Mouse (Mus musculus) liver, embryonic 13.5 days (tissue): Measurements from ENCODE around the gene A630001G21Rik. TPM values are rescaled to one million over a fixed set of nuclear protein-coding genes. Genes with fewer than 3 reads are reported as not detected.

Experiments used
- ATAC-seq: fragments of 200-750 bp; cut with Nextera tagmentation; 2 replicates; pipeline ENCODE4 v1.8.0; 2017; ENCODE audit warnings: low read depth, mild to moderate bottlenecking, moderate number of reproducible peaks, moderate library complexity
- DNase-seq: peaks from one replicate; pipeline ENCODE4 v3.0.0; 2022
- H3K27ac ChIP-seq: fragments of 300-500 bp; sonication (generic); 2 replicates; pipeline ENCODE4 v1.5.1; 2015; ENCODE audit warnings: moderate library complexity, mild to moderate bottlenecking, inconsistent platforms
- H3K27me3 ChIP-seq: fragments of 300-500 bp; sonication (generic); 2 replicates; pipeline ENCODE4 v1.6.1; 2015; ENCODE audit warnings: mild to moderate bottlenecking, inconsistent platforms
- H3K36me3 ChIP-seq: fragments of 300-500 bp; sonication (generic); 2 replicates; pipeline ENCODE4 v1.6.1; 2015; ENCODE audit warnings: mild to moderate bottlenecking, inconsistent platforms
- H3K4me1 ChIP-seq: fragments of 300-500 bp; sonication (generic); replicated peaks from 2 replicates; pipeline ENCODE4 v1.6.1; 2015; ENCODE audit warnings: inconsistent platforms
- H3K4me2 ChIP-seq: fragments of 300-500 bp; sonication (generic); 2 replicates; pipeline ENCODE4 v1.6.1; 2015; ENCODE audit warnings: inconsistent platforms, mild to moderate bottlenecking, moderate library complexity
- H3K4me3 ChIP-seq: fragments of 300-500 bp; sonication (generic); replicated peaks from 2 replicates; pipeline ENCODE4 v1.5.1; 2015; ENCODE audit warnings: mild to moderate bottlenecking, inconsistent platforms
- H3K9ac ChIP-seq: fragments of 300-500 bp; sonication (generic); 2 replicates; pipeline ENCODE4 v1.6.1; 2015; ENCODE audit warnings: mild to moderate bottlenecking, inconsistent platforms
- H3K9me3 ChIP-seq: fragments of 300-500 bp; sonication (generic); replicated peaks from 2 replicates; pipeline ENCODE4 v1.6.1; 2016; ENCODE audit warnings: inconsistent platforms
- WGBS: fragments of 180-500 bp; shearing (Covaris S2); methylation state at CpG from one replicate; pipeline ENCODE4 v1.1.7; 2015; ENCODE audit not compliant: insufficient replicate concordance; 5-methylcytosine and 5-hydroxymethylcytosine counted together
- polyA plus RNA-seq: library from polyadenylated mRNA; unstranded; fragments of >200 nt; fragmentation: Nextera tagmentation; extraction: Ambion mirVana; gene quantifications from 2 replicates; pipeline ENCODE4 v1.2.1, GENCODE M21; 2015

A630001G21Rik gene
- polyA plus RNA-seq, 1 experiment from 2014 or later, result 2.6 TPM

DNA sequence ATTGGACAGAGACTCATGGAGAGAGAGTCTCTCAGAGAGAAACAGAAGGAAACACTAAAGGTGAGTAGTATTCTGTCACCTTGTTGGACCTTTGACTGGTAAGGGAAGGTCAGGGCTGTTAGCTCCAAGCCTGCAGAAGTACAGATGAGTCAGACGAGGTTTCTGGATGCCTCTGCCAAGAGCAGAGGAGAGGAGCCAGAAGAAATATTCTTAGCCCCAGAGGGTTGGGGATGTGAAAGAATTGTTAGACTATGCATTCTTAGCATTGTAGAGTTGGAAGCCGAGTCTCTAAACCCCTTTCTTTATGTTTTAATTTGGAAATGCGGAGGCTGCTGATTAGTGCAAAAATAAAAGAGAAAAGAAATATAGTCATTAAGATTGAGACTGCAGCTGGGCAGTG lies 6.5 kb downstream of the A630001G21Rik start:
- 48% methylated on average over 3 of the region's 3 CpGs for WGBS
- H3K9ac ChIP-seq, result no peak overlapping the region
- no peaks in the 10 kb centered on the region for H3K4me1 ChIP-seq

GRCm38 (mm10) chr1:85767754-85768153 lies 10.7 kb downstream of the A630001G21Rik start:
- no peak for ATAC-seq
- 0% methylated on average over 1 of the region's 1 CpGs for WGBS
- no peak overlapping the region for H3K27ac ChIP-seq

More for the DNA sequence above, 6.5 kb downstream of the A630001G21Rik start:
- Histone ChIP-seq H3K4me2 (no peak overlapping the region), H3K9me3 (no peaks in the 10 kb centered on the region), H3K4me3 (no peak overlapping the region), H3K36me3 (no peaks in the 10 kb centered on the region), H3K27me3 (no peaks in the 10 kb centered on the region), H3K27ac (no peak overlapping the region)
- ATAC-seq (no peak), DNase-seq (no peak)

DNA sequence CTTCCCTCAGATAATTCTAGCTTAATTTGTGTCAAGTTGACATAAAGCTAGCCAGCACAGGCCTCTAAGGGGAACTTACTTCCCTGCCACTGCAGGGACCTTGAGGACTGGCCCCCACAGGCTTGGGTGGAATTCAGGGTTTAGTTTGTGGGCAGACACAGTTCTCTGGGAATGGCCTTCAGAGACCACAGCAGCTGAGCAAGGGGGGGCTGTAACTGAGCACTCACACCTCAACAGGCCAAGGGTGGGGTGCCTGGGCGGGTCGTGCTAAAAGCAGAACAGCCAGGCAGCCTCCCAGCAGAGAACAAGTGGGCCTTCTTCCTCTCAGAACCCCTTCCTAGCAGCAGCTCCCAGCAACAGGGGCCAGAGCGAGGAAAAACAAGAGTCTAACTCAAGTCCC lies 12.3 kb downstream of the A630001G21Rik start:
- Histone ChIP-seq H3K4me2 (no peak overlapping the region), H3K4me3 (no peak overlapping the region), H3K27me3 (no peaks in the 10 kb centered on the region), H3K9ac (no peak overlapping the region), H3K27ac (no peak overlapping the region), H3K9me3 (no peaks in the 10 kb centered on the region), H3K36me3 (no peaks in the 10 kb centered on the region), H3K4me1 (peaks cover 9% of the 10 kb centered on the region)
- DNase-seq (no peak), ATAC-seq (no peak)
- 35% methylated on average over 3 of the region's 3 CpGs for WGBS

More at GRCm38 (mm10) chr1:85767754-85768153, 10.7 kb downstream of the A630001G21Rik start:
- H3K4me3 ChIP-seq, result no peak overlapping the region
- H3K27me3 ChIP-seq, result no peaks in the 10 kb centered on the region
- H3K4me2 ChIP-seq, result no peak overlapping the region
- DNase-seq, result no peak
- no peak overlapping the region for H3K9ac ChIP-seq
- peaks cover 9% of the 10 kb centered on the region for H3K4me1 ChIP-seq
- H3K36me3 ChIP-seq, result no peaks in the 10 kb centered on the region
- H3K9me3 ChIP-seq, result no peaks in the 10 kb centered on the region

DNA sequence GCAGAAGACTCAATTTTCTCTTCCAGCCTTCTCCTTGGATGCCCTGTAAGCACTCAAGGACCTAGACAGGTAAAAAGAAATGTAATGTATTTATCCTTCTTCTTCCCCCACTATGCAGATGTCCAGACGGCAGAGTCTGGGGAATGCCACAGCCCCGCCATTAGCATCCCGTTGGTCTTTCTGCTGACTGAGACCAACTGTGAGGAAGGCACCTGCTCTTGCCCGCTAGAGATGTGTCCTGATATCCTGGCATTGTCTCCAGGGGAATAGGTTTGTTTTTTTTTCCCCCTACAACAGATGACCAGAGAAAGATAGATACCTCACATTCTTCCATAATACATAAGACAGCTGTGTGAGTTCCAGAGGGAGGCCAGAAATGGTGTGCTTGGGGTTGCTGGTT lies 14.2 kb downstream of the A630001G21Rik start:
- WGBS, result 61% methylated on average over 4 of the region's 4 CpGs
- no peaks in the 10 kb centered on the region for H3K9me3 ChIP-seq
- no peak overlapping the region for H3K27ac ChIP-seq
- no peak for ATAC-seq
- peaks cover 9% of the 10 kb centered on the region for H3K4me1 ChIP-seq
- H3K9ac ChIP-seq, result no peak overlapping the region
- no peak overlapping the region for H3K4me3 ChIP-seq
- DNase-seq, result no peak
- H3K36me3 ChIP-seq, result no peaks in the 10 kb centered on the region
- H3K4me2 ChIP-seq, result no peak overlapping the region
- no peaks in the 10 kb centered on the region for H3K27me3 ChIP-seq

- Histone ChIP-seq H3K9ac (no peak overlapping the region), H3K27ac (no peak overlapping the region), H3K4me1 (peaks cover 13% of the 10 kb centered on the region), H3K36me3 (no peaks in the 10 kb centered on the region), H3K27me3 (0 out of 2 replicates have a peak, but pooled peaks cover 3% of the 10 kb centered on the region), H3K4me2 (no peak overlapping the region), H3K4me3 (no peak overlapping the region), H3K9me3 (no peaks in the 10 kb centered on the region)
- WGBS, result 21% methylated on average over 6 of the region's 6 CpGs
- ATAC-seq, result no peak
- no peak for DNase-seq
Observed at GRCm38 (mm10) chr1:85763386-85763785, 15.1 kb downstream of the A630001G21Rik start.

- Histone ChIP-seq H3K9ac (no peak overlapping the region), H3K27ac (no peak overlapping the region), H3K36me3 (no peaks in the 10 kb centered on the region), H3K9me3 (no peaks in the 10 kb centered on the region), H3K4me2 (no peak overlapping the region), H3K4me1 (peaks cover 15% of the 10 kb centered on the region), H3K27me3 (0 out of 2 replicates have a peak, but pooled peaks cover 4% of the 10 kb centered on the region), H3K4me3 (no peak overlapping the region)
- 61% methylated on average over 4 of the region's 4 CpGs for WGBS
- ATAC-seq, result no peak
- no peak for DNase-seq
Observed at GRCm38 (mm10) chr1:85761665-85762064, 16.8 kb downstream of the A630001G21Rik start.

DNA sequence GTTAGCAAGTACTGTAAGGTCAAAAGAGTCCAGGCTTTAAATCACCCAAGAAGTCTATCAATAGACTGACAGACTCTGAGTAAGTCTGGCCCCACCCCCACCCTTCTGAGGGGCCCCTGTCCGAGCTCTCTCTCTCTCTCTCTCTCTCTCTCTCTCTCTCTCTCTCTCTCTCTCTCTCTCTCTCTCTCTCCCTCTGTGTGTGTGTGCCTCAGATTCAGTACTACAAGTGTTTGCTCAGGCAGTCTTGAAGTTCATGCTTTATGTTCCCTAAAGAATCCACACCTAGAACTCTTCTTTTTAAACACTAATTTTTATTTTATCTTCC lies 19.5 kb downstream of the A630001G21Rik start:
- no peak overlapping the region for H3K4me2 ChIP-seq
- 0 out of 2 replicates have a peak, but pooled peaks cover 4% of the 10 kb centered on the region for H3K27me3 ChIP-seq
- DNase-seq, result no peak
- no peak overlapping the region for H3K27ac ChIP-seq
- 12% methylated on average over 1 of the region's 1 CpGs for WGBS
- no peak overlapping the region for H3K9ac ChIP-seq
- H3K9me3 ChIP-seq, result no peaks in the 10 kb centered on the region
- no peaks in the 10 kb centered on the region for H3K36me3 ChIP-seq
- H3K4me3 ChIP-seq, result no peak overlapping the region
- H3K4me1 ChIP-seq, result peaks cover 11% of the 10 kb centered on the region
- ATAC-seq, result no peak

- Histone ChIP-seq H3K9me3 (no peaks in the 10 kb centered on the region), H3K4me1 (peaks cover 10% of the 10 kb centered on the region), H3K4me2 (0 out of 2 replicates have a peak overlapping the region, but pooled peaks have one; percentile 24), H3K36me3 (no peaks in the 10 kb centered on the region), H3K9ac (no peak overlapping the region), H3K27me3 (0 out of 2 replicates have a peak, but pooled peaks cover 4% of the 10 kb centered on the region), H3K4me3 (no peak overlapping the region), H3K27ac (no peak overlapping the region)
- no peak for DNase-seq
- ATAC-seq, result no peak
- 22% methylated on average over 14 of the region's 14 CpGs for WGBS
Observed at GRCm38 (mm10) chr1:85758231-85758968, 20.0 kb downstream of the A630001G21Rik start.

DNA sequence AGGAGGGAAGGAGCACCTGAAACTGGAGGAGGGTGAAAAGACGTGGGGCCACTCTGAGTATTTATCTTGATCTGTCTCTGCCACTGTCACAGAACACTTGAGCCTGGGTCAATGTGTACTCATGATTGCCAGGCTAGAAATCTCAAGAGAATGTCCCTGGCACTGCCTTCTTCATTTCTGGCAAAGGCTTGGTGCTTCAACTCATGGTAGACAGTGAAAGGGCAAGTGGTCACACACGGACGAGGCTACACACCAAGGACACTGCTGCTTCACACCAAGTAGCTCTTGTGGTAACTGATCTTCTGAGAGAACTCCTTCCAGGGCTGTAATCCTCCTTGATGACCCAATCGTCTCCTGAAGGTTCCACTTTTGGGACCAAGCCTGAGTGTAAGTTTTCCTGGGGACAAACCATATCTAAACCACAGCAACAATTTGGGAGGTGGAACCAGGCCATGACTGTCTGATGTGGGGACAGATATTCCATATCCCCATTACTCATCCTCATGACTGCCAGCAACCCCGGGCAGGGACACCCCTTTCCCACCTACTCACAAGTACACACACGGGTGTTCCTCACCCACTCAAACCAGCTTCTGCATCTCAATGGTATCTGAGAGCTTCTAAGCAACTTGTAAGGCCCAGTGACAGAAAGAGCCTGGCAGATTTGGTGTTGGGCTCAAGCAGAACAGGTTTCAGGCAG lies 20.8 kb downstream of the A630001G21Rik start:
- H3K36me3 ChIP-seq, result no peaks in the 10 kb centered on the region
- ATAC-seq, result no peak
- H3K4me3 ChIP-seq, result no peak overlapping the region
- 45% methylated on average over 6 of the region's 6 CpGs for WGBS
- H3K9ac ChIP-seq, result no peak overlapping the region
- DNase-seq, result no peak
- H3K9me3 ChIP-seq, result no peaks in the 10 kb centered on the region
- no peak overlapping the region for H3K4me2 ChIP-seq
- H3K4me1 ChIP-seq, result peaks cover 6% of the 10 kb centered on the region
- H3K27me3 ChIP-seq, result 0 out of 2 replicates have a peak, but pooled peaks cover 4% of the 10 kb centered on the region
- H3K27ac ChIP-seq, result no peak overlapping the region

DNA sequence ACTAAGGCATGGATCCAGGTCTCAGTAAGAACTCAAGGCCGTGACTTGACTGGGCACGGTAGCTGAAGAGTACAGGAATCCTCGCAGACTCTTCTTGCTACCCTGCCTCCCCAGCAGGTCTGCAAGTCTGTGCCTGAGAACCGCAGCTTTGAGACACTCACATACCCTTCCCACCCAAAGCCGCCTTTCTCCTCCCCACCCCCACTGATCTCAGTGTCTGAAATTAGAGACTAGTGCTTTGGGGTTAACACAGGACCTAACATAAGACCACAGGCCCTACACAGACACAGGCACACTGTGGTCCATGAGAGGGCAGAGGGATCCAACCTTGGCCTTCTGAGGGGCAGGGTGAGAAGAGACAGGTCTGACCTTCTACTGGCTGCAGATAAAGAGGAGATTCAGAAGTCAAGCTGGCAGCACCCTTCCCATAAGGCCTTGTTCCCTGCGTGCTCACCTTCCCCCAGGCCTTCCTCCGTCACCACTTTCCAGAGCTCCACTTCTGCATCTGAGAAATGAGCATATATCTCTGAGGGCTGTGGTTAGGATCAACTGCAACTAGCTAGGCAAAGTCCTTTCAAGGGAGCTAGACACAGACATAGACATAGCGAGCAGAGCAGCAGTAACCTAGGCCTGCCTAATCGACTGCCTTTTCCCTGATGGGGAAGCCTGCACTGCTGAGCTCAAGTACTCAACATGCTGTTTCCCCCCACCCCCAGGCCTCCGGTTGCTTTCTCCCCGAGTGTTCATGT lies 26.3 kb downstream of the A630001G21Rik start:
- ATAC-seq (no peak), DNase-seq (no peak)
- WGBS, result 55% methylated on average over 11 of the region's 11 CpGs
- Histone ChIP-seq H3K4me3 (no peak overlapping the region), H3K27me3 (no peaks in the 10 kb centered on the region), H3K27ac (peak overlapping the region; percentile 41), H3K36me3 (no peaks in the 10 kb centered on the region), H3K9ac (no peak overlapping the region), H3K4me1 (peaks cover 14% of the 10 kb centered on the region), H3K4me2 (no peak overlapping the region), H3K9me3 (no peaks in the 10 kb centered on the region)

GRCm38 (mm10) chr1:85751494-85751893 lies 26.9 kb downstream of the A630001G21Rik start:
- H3K9ac ChIP-seq, result peak overlapping the region; percentile 19; the same call in 1 of the 2 replicates
- 33% methylated on average over 6 of the region's 6 CpGs for WGBS
- no peaks in the 10 kb centered on the region for H3K36me3 ChIP-seq
- no peaks in the 10 kb centered on the region for H3K9me3 ChIP-seq
- peaks cover 14% of the 10 kb centered on the region for H3K4me1 ChIP-seq
- H3K4me3 ChIP-seq, result no peak overlapping the region
- H3K27ac ChIP-seq, result peak overlapping the region; percentile 41
- ATAC-seq (peak; percentile 60), DNase-seq (no peak)
- no peaks in the 10 kb centered on the region for H3K27me3 ChIP-seq
- H3K4me2 ChIP-seq, result no peak overlapping the region
